Mouse (Mus musculus): ENCODE measurements around the gene Crtac1. TPM values are rescaled to one million over a fixed set of nuclear protein-coding genes. Genes with fewer than 3 reads are reported as not detected.

Crtac1 gene
- total RNA-seq (2014; fragmentation: Nextera tagmentation), result 0.17 TPM in 1 of 2 replicates, not detected in the other
- total RNA-seq (2017), result not detected in 2 replicates

GRCm38 (mm10) chr19:42431485-42432190 lies at the start of gene Crtac1:
Gene Crtac1, minus strand, starts transcription at chr19:42431783.
- no peak for ATAC-seq (replicated peaks; ENCODE audit: poor library complexity, severe bottlenecking)

DNA sequence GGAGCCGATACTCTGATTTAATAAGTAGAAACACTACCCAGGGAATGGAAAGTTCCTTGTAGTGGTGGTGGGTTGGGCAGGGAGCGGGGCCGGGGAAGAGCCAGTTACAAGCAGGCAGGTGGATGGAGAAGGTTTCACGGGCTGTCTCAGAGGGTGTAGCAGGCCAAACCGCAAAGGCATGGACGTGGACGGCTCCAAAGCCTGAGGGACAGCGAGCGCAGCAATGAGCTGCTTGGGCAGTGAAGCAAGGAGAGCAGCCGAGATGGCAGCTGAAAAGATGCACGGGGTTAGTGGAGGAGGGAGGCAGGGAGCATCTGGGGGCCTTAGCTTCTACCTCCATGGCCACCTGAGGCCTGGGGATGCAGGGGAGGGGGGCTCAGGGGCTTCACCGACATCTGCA lies 46.7 kb upstream of the Crtac1 start:
- ATAC-seq (replicated peaks; ENCODE audit: poor library complexity, severe bottlenecking), result no peak

DNA sequence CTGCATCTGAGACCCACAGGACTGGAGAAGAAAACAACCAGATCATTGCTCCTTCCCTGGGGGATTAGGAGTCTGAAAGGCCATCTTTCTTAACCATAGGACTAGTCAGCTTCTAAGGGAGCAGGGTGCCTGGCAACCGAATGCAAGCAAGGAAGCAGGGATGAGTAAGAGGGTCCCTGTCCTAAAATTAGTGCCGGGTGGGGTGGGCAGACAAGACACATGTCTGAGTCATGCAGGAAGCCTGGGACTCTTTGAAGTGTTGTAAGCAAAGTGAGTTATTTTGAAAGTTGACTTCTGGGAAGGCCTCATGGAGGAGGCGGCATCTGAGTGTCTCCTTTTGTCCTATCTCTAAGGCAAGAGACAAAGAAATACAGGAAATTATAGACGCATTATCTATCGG lies 46.2 kb upstream of the Crtac1 start:
- ATAC-seq (replicated peaks; ENCODE audit: poor library complexity, severe bottlenecking), result no peak

GRCm38 (mm10) chr19:42472831-42473230 lies 41.2 kb upstream of the Crtac1 start:
- ATAC-seq (replicated peaks; ENCODE audit: poor library complexity, severe bottlenecking), result no peak

- no peak for ATAC-seq (replicated peaks; ENCODE audit: poor library complexity, severe bottlenecking)
These were observed 40.0 kb upstream of the Crtac1 start for GRCm38 (mm10) chr19:42471571-42471970.

DNA sequence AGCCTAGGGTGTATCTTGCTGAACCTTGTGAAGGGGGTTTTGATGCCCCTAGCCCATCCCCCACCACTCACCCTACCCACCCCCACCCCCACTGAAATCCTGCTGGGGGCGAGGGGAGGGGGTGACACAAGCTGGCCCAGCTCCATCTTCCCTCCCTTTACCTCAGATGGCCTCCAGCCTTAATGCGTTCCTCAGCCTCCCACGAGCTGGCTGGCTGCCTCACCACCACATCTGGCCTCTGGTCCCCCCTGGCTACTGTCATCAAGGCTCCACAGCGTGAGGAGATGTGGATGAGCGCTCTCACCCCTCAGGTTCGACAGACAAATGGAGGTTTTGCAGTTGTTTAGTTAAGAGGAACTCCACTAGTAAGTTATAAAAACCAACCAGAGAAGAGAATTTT lies 30.3 kb upstream of the Crtac1 start:
- ATAC-seq (replicated peaks; ENCODE audit: poor library complexity, severe bottlenecking), result no peak

- no peak for ATAC-seq (replicated peaks; ENCODE audit: poor library complexity, severe bottlenecking)
These were observed 29.8 kb upstream of the Crtac1 start for GRCm38 (mm10) chr19:42461353-42461752.

GRCm38 (mm10) chr19:42459512-42459911 lies 27.9 kb upstream of the Crtac1 start:
- ATAC-seq (replicated peaks; ENCODE audit: poor library complexity, severe bottlenecking), result no peak

- ATAC-seq (replicated peaks; ENCODE audit: poor library complexity, severe bottlenecking), result no peak
These were observed 23.1 kb upstream of the Crtac1 start for GRCm38 (mm10) chr19:42454481-42455236.

- no peak for ATAC-seq (replicated peaks; ENCODE audit: poor library complexity, severe bottlenecking)
These were observed 22.4 kb upstream of the Crtac1 start for GRCm38 (mm10) chr19:42454006-42454405.

- no peak for ATAC-seq (replicated peaks; ENCODE audit: poor library complexity, severe bottlenecking)
These were observed 21.0 kb upstream of the Crtac1 start for GRCm38 (mm10) chr19:42452539-42452938.

- ATAC-seq (replicated peaks; ENCODE audit: poor library complexity, severe bottlenecking), result no peak
These were observed 17.0 kb upstream of the Crtac1 start for GRCm38 (mm10) chr19:42448539-42448938.

GRCm38 (mm10) chr19:42443887-42444409 lies 12.4 kb upstream of the Crtac1 start:
- peak; percentile 7; the same call in 1 of the 2 replicates for ATAC-seq (replicated peaks; ENCODE audit: poor library complexity, severe bottlenecking)

DNA sequence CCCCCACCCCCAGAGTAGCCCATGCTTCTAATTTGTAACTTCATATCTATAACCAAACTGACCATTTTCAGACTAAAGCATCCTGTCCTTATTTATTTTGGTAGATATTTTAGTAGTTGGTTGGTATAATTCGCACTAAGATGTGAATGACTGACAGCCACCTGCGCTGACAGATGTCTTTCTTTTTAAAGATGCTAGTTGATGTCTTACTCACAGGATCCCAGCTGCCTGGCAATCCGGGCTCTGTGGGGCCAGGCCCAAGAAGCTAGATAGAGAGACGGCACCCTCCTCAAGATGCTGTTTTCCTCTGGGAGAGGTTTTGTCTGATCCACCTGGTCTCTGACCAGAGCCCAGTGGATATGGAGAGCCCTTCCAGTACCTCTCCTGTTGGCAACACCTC lies 11.7 kb upstream of the Crtac1 start:
- no peak for ATAC-seq (replicated peaks; ENCODE audit: poor library complexity, severe bottlenecking)

GRCm38 (mm10) chr19:42442246-42443197 lies 10.9 kb upstream of the Crtac1 start:
- ATAC-seq (replicated peaks; ENCODE audit: poor library complexity, severe bottlenecking), result no peak

DNA sequence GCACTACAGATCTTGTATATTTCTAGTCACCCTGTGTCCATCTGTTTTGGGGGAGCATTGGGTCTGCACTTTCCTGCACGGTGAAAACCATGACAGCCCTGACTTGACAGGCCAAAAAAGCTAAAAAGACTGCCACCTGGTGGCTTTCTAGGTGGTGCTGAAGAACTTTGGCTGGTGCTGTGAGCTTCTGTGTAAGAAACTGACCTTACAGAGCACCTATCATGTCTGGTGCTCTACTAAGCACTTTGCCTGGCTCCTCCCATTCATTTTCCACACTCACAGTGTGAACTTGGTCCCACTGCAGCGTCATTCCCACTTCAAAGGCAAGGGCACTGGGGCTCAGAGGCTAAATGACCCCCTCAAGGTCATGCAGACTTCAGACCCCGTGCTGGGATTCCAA lies 8.5 kb upstream of the Crtac1 start:
- no peak for ATAC-seq (replicated peaks; ENCODE audit: poor library complexity, severe bottlenecking)

DNA sequence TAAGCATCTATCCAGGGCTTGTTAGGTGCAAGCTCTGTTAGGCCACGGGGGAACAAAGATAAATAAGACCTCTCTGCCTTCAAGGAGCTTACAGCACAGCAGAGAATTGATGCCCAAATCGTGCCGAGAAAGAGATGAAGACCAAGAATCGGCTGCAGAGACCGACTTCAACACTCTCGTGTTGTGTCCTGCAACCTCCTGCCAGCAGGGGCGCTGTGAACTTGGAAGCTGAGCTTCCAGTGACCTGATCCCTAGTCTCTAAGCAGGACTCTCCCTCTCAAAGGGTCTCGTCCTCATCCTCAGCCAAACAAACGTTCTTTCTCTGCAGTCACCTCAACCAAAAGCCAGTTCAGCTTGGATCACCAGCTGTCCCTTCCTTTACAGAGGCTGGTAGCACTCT lies 7.8 kb upstream of the Crtac1 start:
- no peak for ATAC-seq (replicated peaks; ENCODE audit: poor library complexity, severe bottlenecking)

- no peak for ATAC-seq (replicated peaks; ENCODE audit: poor library complexity, severe bottlenecking)
These were observed 4.0 kb upstream of the Crtac1 start for GRCm38 (mm10) chr19:42435621-42436020.

DNA sequence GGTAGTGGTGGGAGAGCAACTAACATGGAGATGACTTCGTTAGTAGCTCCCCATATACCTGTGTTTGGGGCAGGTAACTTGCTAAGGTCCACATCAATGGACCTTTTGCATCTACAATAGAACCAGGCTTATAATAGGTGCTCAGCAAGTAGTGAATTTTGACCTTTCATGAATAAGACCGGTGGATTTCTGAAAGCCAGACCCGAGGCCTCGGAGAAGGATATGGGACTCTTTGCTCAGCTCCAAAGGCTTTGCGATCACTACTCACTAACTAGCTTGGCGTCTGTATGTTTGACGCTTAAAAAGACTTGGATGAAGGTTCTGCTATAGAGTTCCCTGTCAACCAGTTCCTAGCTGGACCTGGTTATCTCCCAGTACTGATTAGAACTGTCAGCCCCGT lies 1.2 kb upstream of the Crtac1 start:
- no peak for ATAC-seq (replicated peaks; ENCODE audit: poor library complexity, severe bottlenecking)

GRCm38 (mm10) chr19:42432191-42432590 lies 608 bp upstream of the Crtac1 start:
- ATAC-seq (replicated peaks; ENCODE audit: poor library complexity, severe bottlenecking), result peak; percentile 62
